Mouse (Mus musculus) stomach, embryonic 16.5 days (tissue): Measurements from ENCODE around the gene Trim17. TPM values are rescaled to one million over a fixed set of nuclear protein-coding genes. Genes with fewer than 3 reads are reported as not detected.
"Not testable (repeated sequence)": the region's sequence is repeated elsewhere in the genome, so short reads cannot be mapped to it uniquely, and the experiment has no call there.

Experiments used
- ATAC-seq: fragments of 200-750 bp; cut with Nextera tagmentation; 2 replicates; pipeline ENCODE4 v1.8.0; 2017; ENCODE audit warnings: moderate number of reproducible peaks, moderate TSS enrichment; ENCODE audit not compliant: insufficient read depth, low FRiP score
- H3K27ac ChIP-seq: fragments of 300-500 bp; sonication (generic); 2 replicates; pipeline ENCODE4 v1.5.1; 2014; ENCODE audit warnings: low read length
- H3K27me3 ChIP-seq: fragments of 300-500 bp; sonication (generic); 2 replicates; pipeline ENCODE4 v1.6.1; 2014; ENCODE audit warnings: low read length, control low read depth, mixed read lengths; ENCODE audit not compliant: control insufficient read depth, insufficient read depth
- H3K36me3 ChIP-seq: fragments of 300-500 bp; sonication (generic); 2 replicates; pipeline ENCODE4 v1.6.1; 2014; ENCODE audit warnings: low read length; ENCODE audit not compliant: control insufficient read depth, insufficient read depth
- H3K4me1 ChIP-seq: fragments of 300-500 bp; sonication (generic); 2 replicates; pipeline ENCODE4 v1.6.1; 2014; ENCODE audit warnings: low read length, control low read depth, mixed read lengths; ENCODE audit not compliant: control insufficient read depth, insufficient read depth
- H3K4me2 ChIP-seq: fragments of 300-500 bp; sonication (generic); 2 replicates; pipeline ENCODE4 v1.6.1; 2014; ENCODE audit warnings: low read depth, low read length, mixed read lengths
- H3K4me3 ChIP-seq: fragments of 300-500 bp; sonication (generic); replicated peaks from 2 replicates; pipeline ENCODE4 v1.5.1; 2014; ENCODE audit warnings: mild to moderate bottlenecking, low read length
- H3K9ac ChIP-seq: fragments of 300-500 bp; sonication (generic); 2 replicates; pipeline ENCODE4 v1.6.1; 2014; ENCODE audit warnings: low read length
- H3K9me3 ChIP-seq: fragments of 300-500 bp; sonication (generic); replicated peaks from 2 replicates; pipeline ENCODE4 v1.6.1; 2016; ENCODE audit warnings: low read length, control low read depth; ENCODE audit not compliant: control insufficient read depth
- WGBS: fragments of 180-500 bp; shearing (Covaris S2); extraction: QIAGEN DNeasy Blood & Tissue Kit; methylation state at CpG from one replicate; pipeline ENCODE4 v1.1.7; 2014; 5-methylcytosine and 5-hydroxymethylcytosine counted together
- polyA plus RNA-seq: library from polyadenylated mRNA; unstranded; fragments of >200 nt; fragmentation: Nextera tagmentation; extraction: Ambion mirVana; gene quantifications from 2 replicates; pipeline ENCODE4 v1.2.1, GENCODE M21; 2015

Trim17 gene
- polyA plus RNA-seq, 1 experiment from 2014 or later: 0.27 TPM

DNA sequence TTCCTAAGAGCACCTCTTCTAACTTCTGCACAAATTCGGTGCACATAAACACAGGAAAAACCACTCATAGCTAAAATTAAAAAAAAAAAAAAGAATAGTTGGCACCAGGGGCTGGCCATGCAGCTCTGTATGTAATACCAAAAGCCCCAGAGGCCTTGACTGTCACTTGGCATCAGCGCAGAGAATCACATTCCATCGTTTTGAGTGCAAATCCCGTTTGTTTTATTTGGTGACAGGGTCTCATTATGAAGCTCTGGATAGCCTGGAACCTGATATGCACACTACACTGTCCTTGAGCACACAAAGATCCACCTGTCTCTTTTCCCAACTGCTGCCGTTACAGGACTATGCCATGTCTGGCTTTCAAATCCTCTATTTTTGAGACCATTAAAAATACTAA, 3.3 kb upstream of the Trim17 start:
- Histone ChIP-seq H3K4me1 (peaks cover 23% of the 10 kb centered on the region), H3K9ac (no peak overlapping the region), H3K27ac (no peak overlapping the region), H3K9me3 (no peaks in the 10 kb centered on the region), H3K36me3 (no peaks in the 10 kb centered on the region), H3K27me3 (no peaks in the 10 kb centered on the region; the same call in 1 of the 2 replicates), H3K4me2 (no peak overlapping the region), H3K4me3 (no peak overlapping the region)
- no peak for ATAC-seq
- 75% methylated on average over 5 of the region's 5 CpGs for WGBS

DNA sequence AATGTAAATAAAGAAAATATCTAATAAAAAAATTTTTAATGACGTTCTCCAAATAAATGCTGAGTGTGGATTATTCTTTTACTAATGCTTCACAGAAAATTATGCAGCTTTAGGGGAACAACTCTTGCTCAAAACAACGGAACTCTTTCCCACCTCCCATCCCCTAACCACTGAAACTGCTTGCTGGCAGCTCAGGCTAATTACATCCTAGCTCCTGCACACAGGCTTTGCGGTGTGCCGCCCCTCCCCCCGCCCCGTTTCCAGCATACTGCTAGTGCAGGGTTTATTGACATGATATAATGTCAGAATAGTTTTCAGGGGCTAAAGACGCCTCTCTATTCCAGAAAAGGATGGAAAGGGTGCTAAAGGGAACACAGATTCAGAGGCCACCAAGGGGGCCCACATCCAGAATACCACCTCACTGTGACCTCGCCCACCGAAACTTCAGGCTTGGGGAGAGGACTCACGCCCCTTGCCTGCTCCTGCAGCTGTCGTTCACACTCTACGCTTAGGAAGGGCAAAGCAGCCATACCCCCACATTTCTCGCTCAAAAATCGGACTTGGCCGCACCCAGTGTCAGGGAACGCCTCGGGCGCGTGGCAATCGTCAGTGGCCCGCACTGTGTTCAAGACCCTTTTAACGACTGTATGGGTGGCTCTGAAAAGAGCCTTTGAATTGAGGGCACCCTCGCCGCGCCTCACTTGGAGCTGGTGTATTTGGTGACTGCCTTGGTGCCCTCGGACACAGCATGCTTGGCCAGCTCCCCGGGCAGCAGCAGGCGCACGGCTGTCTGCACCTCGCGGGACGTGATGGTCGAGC, 925 bp upstream of the Trim17 start:
- no peaks in the 10 kb centered on the region for H3K27me3 ChIP-seq
- peaks cover 32% of the 10 kb centered on the region for H3K4me1 ChIP-seq
- peak overlapping the region; percentile 97 for H3K4me2 ChIP-seq
- under 1% methylated on average over 33 of the region's 33 CpGs for WGBS
- no peaks in the 10 kb centered on the region for H3K9me3 ChIP-seq
- H3K4me3 ChIP-seq: peak overlapping the region; percentile 61
- peak overlapping the region; percentile 81 for H3K9ac ChIP-seq
- peak overlapping the region; percentile 90 for H3K27ac ChIP-seq
- peak; percentile 15 for ATAC-seq
- H3K36me3 ChIP-seq: peaks cover 7% of the 10 kb centered on the region

DNA sequence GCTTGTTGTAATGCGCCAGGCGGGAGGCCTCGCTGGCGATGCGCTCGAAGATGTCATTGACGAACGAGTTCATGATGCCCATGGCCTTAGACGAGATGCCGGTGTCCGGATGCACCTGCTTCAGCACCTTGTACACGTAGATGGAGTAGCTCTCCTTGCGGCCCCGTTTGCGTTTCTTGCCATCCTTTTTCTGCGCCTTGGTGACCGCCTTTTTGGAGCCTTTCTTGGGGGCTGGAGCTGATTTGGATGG, 390 bp upstream of the Trim17 start:
- under 1% methylated on average over 17 of the region's 17 CpGs for WGBS
- H3K9me3 ChIP-seq, ATAC-seq: not testable (repeated sequence)

DNA sequence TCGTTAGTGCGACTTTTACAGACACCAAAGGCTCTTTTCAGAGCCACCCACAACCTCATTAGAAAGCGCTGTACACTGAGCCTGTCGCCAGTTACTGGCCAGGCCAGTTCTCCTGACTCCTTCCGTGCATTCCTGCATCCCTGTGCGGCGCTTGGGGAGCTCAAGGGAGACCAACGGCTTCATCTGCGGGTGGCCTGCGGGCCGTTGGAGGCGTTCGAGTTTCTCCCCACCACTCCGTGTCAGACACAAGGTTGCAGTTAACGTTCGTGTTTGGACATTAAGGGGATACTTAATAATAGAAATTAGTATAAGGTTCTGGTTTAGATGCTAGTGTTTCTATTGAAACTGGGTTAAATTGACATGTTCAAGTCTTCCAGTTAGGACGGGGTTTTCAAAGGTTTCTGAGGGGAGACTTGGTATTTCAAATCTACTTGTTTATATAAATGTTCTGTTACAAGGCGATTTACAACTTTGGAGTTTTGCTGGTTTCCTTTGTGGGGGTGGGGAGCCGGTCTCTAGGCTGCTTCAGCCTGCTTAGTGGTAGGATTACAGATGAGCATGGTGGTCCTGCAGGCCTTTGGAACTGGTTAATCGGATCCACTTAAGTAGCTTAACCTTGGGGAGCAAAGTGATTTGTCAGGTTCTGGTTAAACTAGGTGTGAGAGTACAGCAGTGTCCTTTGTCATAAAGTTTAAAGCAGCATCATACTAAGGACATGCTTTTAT, 820 bp downstream of the Trim17 start:
- Histone ChIP-seq H3K27me3 (no peaks in the 10 kb centered on the region), H3K9me3 (no peaks in the 10 kb centered on the region), H3K27ac (peak overlapping the region; percentile 99), H3K36me3 (peaks cover 7% of the 10 kb centered on the region), H3K4me1 (peaks cover 32% of the 10 kb centered on the region), H3K4me2 (peak overlapping the region; percentile 97), H3K9ac (peak overlapping the region; percentile 82), H3K4me3 (peak overlapping the region; percentile 61)
- peak; percentile 39; the same call in 1 of the 2 replicates for ATAC-seq
- WGBS: 0% methylated on average over 20 of the region's 20 CpGs

More for the DNA sequence above, 390 bp upstream of the Trim17 start:
- Histone ChIP-seq H3K27ac (peak overlapping the region; percentile 90), H3K4me2 (peak overlapping the region; percentile 97), H3K4me3 (peak overlapping the region; percentile 61), H3K4me1 (peaks cover 31% of the 10 kb centered on the region), H3K9ac (peak overlapping the region; percentile 81)
- not testable (repeated sequence) for H3K36me3 ChIP-seq, H3K27me3 ChIP-seq

DNA sequence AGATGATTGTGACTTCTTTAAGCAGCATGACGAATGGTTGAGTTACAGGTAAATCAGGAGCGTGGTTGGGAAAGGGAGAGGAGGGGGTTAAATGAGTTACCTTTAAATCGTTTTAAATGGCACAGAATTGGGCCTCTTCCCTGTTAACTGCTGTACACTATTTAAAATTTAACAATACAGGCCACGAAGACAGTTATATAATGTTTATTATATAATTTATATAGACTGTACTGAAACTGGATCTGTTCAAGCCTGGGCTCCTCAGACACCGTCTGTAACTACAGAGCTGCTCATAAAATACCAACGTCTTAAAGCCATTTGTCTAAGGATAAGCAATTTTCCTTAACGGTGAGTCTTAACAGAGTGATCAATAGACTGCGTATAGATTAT, 1.4 kb downstream of the Trim17 start:
- Histone ChIP-seq H3K27me3 (no peaks in the 10 kb centered on the region), H3K27ac (peak overlapping the region; percentile 99), H3K4me2 (peak overlapping the region; percentile 97), H3K4me3 (peak overlapping the region; percentile 61), H3K9ac (peak overlapping the region; percentile 82), H3K4me1 (peaks cover 32% of the 10 kb centered on the region), H3K9me3 (no peaks in the 10 kb centered on the region), H3K36me3 (peaks cover 7% of the 10 kb centered on the region)
- WGBS: 13% methylated on average over 8 of the region's 8 CpGs
- no peak for ATAC-seq

DNA sequence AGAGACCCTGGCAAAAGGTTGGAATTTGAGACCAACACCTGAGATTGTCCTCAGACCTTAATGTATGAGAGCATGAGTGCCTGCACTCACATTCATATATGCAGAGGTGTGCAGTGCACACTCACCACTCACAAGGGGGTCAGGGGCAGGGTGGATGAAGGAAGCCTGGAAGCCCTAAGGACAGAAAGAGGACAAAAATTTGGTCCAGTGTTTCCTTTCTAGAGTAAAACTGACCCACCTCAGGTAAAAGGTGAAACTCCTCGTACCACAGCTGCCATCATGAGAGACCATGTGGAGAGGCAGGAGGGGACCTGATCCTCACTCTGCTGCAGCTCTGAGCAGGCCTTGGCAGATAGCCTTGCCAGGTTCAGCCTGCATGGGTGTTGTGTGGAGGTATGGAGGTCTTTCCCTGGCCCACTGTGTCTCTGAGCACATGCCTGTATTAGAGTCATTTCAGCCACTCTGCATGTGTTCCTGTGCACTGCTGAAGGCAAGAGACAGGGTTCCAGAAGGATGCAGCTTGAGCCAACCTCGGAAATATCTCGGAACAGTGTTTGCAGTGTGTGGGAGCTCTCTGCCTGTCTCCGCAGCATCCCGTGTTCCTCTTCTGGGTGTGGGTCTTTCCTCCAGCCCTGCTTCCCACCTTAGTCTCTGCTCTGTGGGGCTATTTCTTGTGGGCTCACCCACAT, 2.9 kb downstream of the Trim17 start:
- Histone ChIP-seq H3K4me3 (peak overlapping the region; percentile 61; the same call in 1 of the 2 replicates), H3K9me3 (peaks cover 6% of the 10 kb centered on the region), H3K27ac (no peak overlapping the region), H3K9ac (peak overlapping the region; percentile 23), H3K4me2 (peak overlapping the region; percentile 97), H3K4me1 (peaks cover 32% of the 10 kb centered on the region), H3K27me3 (peaks cover 10% of the 10 kb centered on the region; the same call in 1 of the 2 replicates), H3K36me3 (peaks cover 7% of the 10 kb centered on the region)
- ATAC-seq: no peak
- WGBS: 85% methylated on average over 5 of the region's 5 CpGs

DNA sequence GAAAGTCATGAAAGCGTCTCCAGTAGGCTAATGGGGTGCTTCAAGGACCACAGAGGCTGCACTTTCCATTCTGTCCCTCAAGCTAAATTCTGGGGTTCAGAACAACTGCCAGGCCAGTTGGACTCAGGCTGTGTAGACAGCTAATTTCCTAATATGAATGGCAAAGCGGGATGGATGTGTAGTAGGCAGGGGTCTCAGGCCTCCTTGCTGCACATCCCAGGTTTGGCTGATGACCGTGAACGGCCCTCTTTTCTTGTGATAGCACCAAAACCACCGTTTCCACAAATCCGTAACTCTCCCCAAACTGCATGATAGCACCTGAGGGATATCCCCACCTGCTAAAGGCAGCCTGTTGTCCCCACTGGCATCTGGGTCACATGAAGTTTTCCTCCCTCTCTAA, 4.1 kb downstream of the Trim17 start:
- H3K27me3 ChIP-seq: peaks cover 16% of the 10 kb centered on the region
- 86% methylated on average over 6 of the region's 6 CpGs for WGBS
- no peak overlapping the region for H3K9ac ChIP-seq
- H3K4me3 ChIP-seq: no peak overlapping the region
- peaks cover 7% of the 10 kb centered on the region for H3K36me3 ChIP-seq
- H3K9me3 ChIP-seq: peaks cover 6% of the 10 kb centered on the region
- no peak overlapping the region for H3K27ac ChIP-seq
- peaks cover 28% of the 10 kb centered on the region for H3K4me1 ChIP-seq
- 0 out of 2 replicates have a peak overlapping the region, but pooled peaks have one; percentile 76 for H3K4me2 ChIP-seq
- no peak for ATAC-seq

DNA sequence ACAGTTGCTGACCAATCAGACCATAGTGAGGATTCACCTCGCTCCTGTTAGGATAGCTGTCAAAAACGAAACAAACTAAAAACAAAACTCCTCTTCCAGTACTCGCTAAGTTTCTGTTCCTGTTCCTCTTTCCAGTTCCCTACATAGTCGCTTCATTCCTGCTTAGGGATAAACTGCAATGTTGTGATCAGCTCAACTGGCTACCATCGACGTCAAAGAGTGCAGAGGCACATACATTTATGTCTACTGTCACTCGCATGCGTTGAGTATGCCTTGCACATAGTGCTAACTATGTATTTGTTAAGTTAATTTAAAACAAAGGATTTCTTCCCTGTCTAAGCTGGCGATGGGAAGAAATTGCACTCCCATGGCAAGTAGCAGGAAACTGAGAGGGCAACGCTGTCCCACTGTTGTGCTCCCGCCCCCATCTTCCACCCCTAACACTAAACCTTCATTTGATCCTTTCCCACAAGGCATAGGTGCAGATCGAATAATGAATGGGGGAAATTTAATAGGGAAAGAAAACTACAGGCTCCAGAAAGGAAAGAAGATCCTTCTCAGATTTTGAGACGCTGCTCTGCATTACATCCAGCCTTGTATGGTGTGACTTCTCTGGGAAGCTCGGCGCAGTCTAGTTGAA, 4.8 kb downstream of the Trim17 start:
- Histone ChIP-seq H3K36me3 (peaks cover 7% of the 10 kb centered on the region), H3K27ac (no peak overlapping the region), H3K9me3 (peaks cover 6% of the 10 kb centered on the region), H3K4me2 (peak overlapping the region; percentile 76), H3K4me1 (peaks cover 24% of the 10 kb centered on the region), H3K27me3 (peaks cover 20% of the 10 kb centered on the region), H3K9ac (peak overlapping the region; percentile 70), H3K4me3 (peak overlapping the region; percentile 64)
- ATAC-seq: no peak
- WGBS: 34% methylated on average over 15 of the region's 15 CpGs
